Mouse (Mus musculus) G1E (cell line): ENCODE measurements at regions not wholly inside any gene's neighbourhood (a gene's known extent, or its start where the extent isn't known, plus 50 kb on each side); places are given as distances from the start of the nearest gene placed in this dataset.

Source experiments
- ATAC-seq: 2 replicates; pipeline ENCODE4 v1.8.0; 2016; ENCODE audit warnings: mild to moderate bottlenecking; ENCODE audit not compliant: insufficient number of reproducible peaks, poor library complexity, low FRiP score, severe bottlenecking; ENCODE audit errors: extremely low read depth
- DNase-seq: peaks from one replicate; pipeline ENCODE4 v3.0.0; 2012; ENCODE audit warnings: low spot score
- H3K27me3 ChIP-seq: 2 replicates; pipeline ENCODE4 v1.6.1; 2012; ENCODE audit warnings: mild to moderate bottlenecking, low read length, inconsistent platforms; ENCODE audit not compliant: insufficient read depth
- H3K36me3 ChIP-seq: replicated peaks from 2 replicates; pipeline ENCODE3; 2012; ENCODE audit warnings: mild to moderate bottlenecking, inconsistent platforms
- H3K4me1 ChIP-seq: 2 replicates; pipeline ENCODE4 v1.6.1; 2012; ENCODE audit warnings: low read depth, low read length, inconsistent platforms, mixed read lengths; ENCODE audit not compliant: insufficient read depth
- H3K4me3 ChIP-seq: 2 replicates; pipeline ENCODE4 v1.5.1; 2012; ENCODE audit warnings: low read depth, mild to moderate bottlenecking, inconsistent platforms, low read length, moderate library complexity, mixed read lengths
- H3K9me3 ChIP-seq: replicated peaks from 2 replicates; pipeline ENCODE4 v1.6.1; 2012; ENCODE audit warnings: inconsistent platforms
- CTCF ChIP-seq: IDR thresholded peaks from 2 replicates; pipeline ENCODE4 v1.5.1; 2012; ENCODE audit warnings: low read depth, low read length, inconsistent platforms, mixed read lengths
- GATA1 ChIP-seq: IDR thresholded peaks from 2 replicates; pipeline ENCODE4 v1.6.1; 2012; ENCODE audit warnings: borderline replicate concordance, low read length, inconsistent platforms, mixed read lengths
- GATA2 ChIP-seq: IDR thresholded peaks from 2 replicates; pipeline ENCODE4 v1.6.1; 2012; ENCODE audit warnings: low read depth, low read length, inconsistent platforms, borderline replicate concordance
- POLR2AphosphoS5 ChIP-seq: IDR thresholded peaks from 2 replicates; pipeline ENCODE4 v1.6.1; 2012; ENCODE audit warnings: low read depth, low read length, inconsistent platforms; ENCODE audit not compliant: insufficient replicate concordance
- TAL1 ChIP-seq: conservative IDR thresholded peaks from 2 replicates; pipeline ENCODE4 v1.6.1; 2012; ENCODE audit warnings: low read depth, low read length, inconsistent platforms, mixed read lengths

GRCm38 (mm10) chr10:17076186-17076585, 646.8 kb upstream of the Cited2 start:
- no peaks in the 10 kb centered on the region for H3K4me1 ChIP-seq
- ATAC-seq (no peak), DNase-seq (no peak)
- H3K4me3 ChIP-seq = no peak overlapping the region
- H3K27me3 ChIP-seq = no peaks in the 10 kb centered on the region
- no peaks in the 10 kb centered on the region for H3K36me3 ChIP-seq
- TF ChIP-seq CTCF = no peak
- TF ChIP-seq TAL1 = no peak
- TF ChIP-seq POLR2AphosphoS5 = no peak
- no peak for TF ChIP-seq GATA2
- no peak for TF ChIP-seq GATA1
- H3K9me3 ChIP-seq = no peaks in the 10 kb centered on the region

- Histone ChIP-seq H3K4me1 (no peaks in the 10 kb centered on the region), H3K27me3 (no peaks in the 10 kb centered on the region), H3K9me3 (no peaks in the 10 kb centered on the region), H3K4me3 (no peak overlapping the region), H3K36me3 (no peaks in the 10 kb centered on the region)
- DNase-seq (no peak), ATAC-seq (no peak)
- TF ChIP-seq POLR2AphosphoS5 = no peak
- TF ChIP-seq GATA1 = no peak
- no peak for TF ChIP-seq GATA2
- no peak for TF ChIP-seq TAL1
- TF ChIP-seq CTCF = no peak
Observed at GRCm38 (mm10) chr10:17077580-17077979, 645.4 kb upstream of the Cited2 start.

DNA sequence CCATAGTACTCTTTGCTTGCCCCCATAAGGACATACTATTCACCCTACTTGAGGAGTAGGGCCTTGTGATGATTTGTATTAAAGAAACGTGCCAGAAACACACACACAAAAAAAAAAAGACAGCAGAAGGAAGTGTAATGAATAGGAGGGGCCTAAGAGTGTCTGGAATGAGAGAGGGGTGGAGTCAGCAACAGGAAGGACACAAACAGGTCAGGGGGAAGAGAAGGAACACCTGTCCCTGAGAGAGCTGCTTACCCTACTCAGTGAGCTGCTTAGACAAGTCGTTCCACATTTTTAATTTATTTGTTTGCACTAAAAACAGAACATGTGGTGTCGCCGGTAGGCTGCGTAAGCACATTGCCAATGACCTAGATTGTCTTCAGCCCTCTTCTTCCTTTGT, 642.2 kb upstream of the Cited2 start:
- Histone ChIP-seq H3K27me3 (no peaks in the 10 kb centered on the region), H3K4me3 (no peak overlapping the region), H3K9me3 (no peaks in the 10 kb centered on the region), H3K4me1 (no peaks in the 10 kb centered on the region), H3K36me3 (no peaks in the 10 kb centered on the region)
- TF ChIP-seq GATA2 (no peak), POLR2AphosphoS5 (no peak), CTCF (no peak), GATA1 (no peak), TAL1 (no peak)
- no peak for DNase-seq
- no peak for ATAC-seq

DNA sequence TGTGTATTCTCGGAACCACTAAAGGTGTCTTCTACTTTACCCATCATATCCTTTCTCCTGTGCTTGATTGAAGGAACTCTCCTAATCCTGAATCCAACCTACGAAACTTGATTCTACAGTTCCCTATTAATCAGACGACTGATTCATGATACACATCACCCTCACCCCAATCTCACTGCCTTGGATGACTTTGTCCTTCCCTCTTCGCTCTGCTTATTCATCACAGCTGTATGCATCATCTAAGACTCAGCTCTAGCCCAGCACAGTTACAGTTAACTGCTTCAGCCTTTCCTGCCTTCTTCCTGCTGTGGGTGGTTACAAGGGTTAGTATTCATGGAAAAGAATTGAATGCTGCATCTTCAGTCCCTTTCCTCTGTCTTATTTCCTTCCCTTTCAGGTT, 640.1 kb upstream of the Cited2 start:
- ATAC-seq (no peak), DNase-seq (no peak)
- Histone ChIP-seq H3K4me1 (no peaks in the 10 kb centered on the region), H3K36me3 (no peaks in the 10 kb centered on the region), H3K4me3 (no peak overlapping the region), H3K27me3 (no peaks in the 10 kb centered on the region; the same call in 1 of the 2 replicates), H3K9me3 (no peaks in the 10 kb centered on the region)
- no peak for TF ChIP-seq GATA2
- TF ChIP-seq GATA1 = no peak
- no peak for TF ChIP-seq TAL1
- TF ChIP-seq POLR2AphosphoS5 = no peak
- no peak for TF ChIP-seq CTCF

- H3K36me3 ChIP-seq = no peaks in the 10 kb centered on the region
- ATAC-seq (no peak), DNase-seq (no peak)
- H3K4me1 ChIP-seq = no peaks in the 10 kb centered on the region
- H3K27me3 ChIP-seq = no peaks in the 10 kb centered on the region
- H3K4me3 ChIP-seq = no peak overlapping the region
- TF ChIP-seq TAL1 = no peak
- no peak for TF ChIP-seq GATA1
- no peaks in the 10 kb centered on the region for H3K9me3 ChIP-seq
Observed at GRCm38 (mm10) chr10:17102065-17102464, 621.0 kb upstream of the Cited2 start.

- no peak for ATAC-seq
- H3K36me3 ChIP-seq = no peaks in the 10 kb centered on the region
Observed at GRCm38 (mm10) chr10:17103416-17103815, 619.6 kb upstream of the Cited2 start.

GRCm38 (mm10) chr10:17106831-17107230, 616.2 kb upstream of the Cited2 start:
- DNase-seq (no peak), ATAC-seq (no peak)
- H3K9me3 ChIP-seq = no peaks in the 10 kb centered on the region
- H3K4me3 ChIP-seq = no peak overlapping the region
- H3K27me3 ChIP-seq = no peaks in the 10 kb centered on the region
- no peaks in the 10 kb centered on the region for H3K4me1 ChIP-seq
- TF ChIP-seq POLR2AphosphoS5 = no peak
- no peak for TF ChIP-seq CTCF
- TF ChIP-seq GATA2 = no peak
- TF ChIP-seq TAL1 = no peak
- no peak for TF ChIP-seq GATA1
- H3K36me3 ChIP-seq = no peaks in the 10 kb centered on the region

More at GRCm38 (mm10) chr10:17103416-17103815, 619.6 kb upstream of the Cited2 start:
- TF ChIP-seq GATA2 (no peak), POLR2AphosphoS5 (no peak), CTCF (no peak)
- H3K4me3 ChIP-seq = no peak overlapping the region
- H3K27me3 ChIP-seq = no peaks in the 10 kb centered on the region
- DNase-seq = no peak
- no peaks in the 10 kb centered on the region for H3K4me1 ChIP-seq
- no peaks in the 10 kb centered on the region for H3K9me3 ChIP-seq
